Mouse (Mus musculus) heart, adult 10 weeks (tissue): ENCODE results near the gene Dnajc14. TPM values are rescaled to one million over a fixed set of nuclear protein-coding genes. Genes with fewer than 3 reads are reported as not detected.

Experiments
- polyA plus RNA-seq: library from polyadenylated mRNA; stranded (reverse); fragments of 350-450 nt; fragmentation: Illumina TruSeq; extraction: RNeasy Lipid Tissue Mini Kit (QIAGEN cat#74804); gene quantifications from one replicate; pipeline ENCODE4 v1.2.3, GENCODE M21; 2014; ENCODE audit warnings: low read depth, low replicate concordance

Gene Dnajc14
- polyA plus RNA-seq, result 30.3 TPM

DNA sequence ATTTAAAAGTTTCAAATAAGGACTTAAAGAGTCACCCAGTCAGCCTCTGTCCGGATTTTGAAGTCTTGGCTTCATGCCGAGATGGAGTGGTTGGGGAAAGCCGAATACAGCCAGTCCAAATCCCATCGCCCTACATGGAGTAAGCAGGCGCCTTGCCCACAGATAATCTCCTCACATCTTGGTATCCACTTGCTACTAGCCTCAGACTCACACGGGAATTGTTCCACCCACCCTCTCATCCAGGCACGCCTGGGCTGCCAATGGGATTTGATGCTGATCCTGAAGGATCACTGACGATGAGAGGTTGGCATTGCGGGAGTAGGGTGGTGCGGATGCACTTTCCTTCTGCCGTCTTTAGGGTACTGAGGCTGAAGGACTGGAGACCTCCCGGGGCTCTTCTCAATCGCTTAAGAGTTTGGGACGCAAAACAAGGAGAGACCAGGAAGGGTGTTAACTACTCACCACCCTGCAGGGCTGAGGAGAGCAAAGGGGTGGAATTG lies at the start of gene Dnajc14:
TSS of gene Dnajc14 (plus strand) at position 292 of the 500 bp plus-strand sequence.

GRCm38 (mm10) chr10:128790398-128791124 lies 13.3 kb upstream of the Dnajc14 start, which contains the start of gene Mmp19:
Mmp19 (plus strand) TSS chr10:128790910.

DNA sequence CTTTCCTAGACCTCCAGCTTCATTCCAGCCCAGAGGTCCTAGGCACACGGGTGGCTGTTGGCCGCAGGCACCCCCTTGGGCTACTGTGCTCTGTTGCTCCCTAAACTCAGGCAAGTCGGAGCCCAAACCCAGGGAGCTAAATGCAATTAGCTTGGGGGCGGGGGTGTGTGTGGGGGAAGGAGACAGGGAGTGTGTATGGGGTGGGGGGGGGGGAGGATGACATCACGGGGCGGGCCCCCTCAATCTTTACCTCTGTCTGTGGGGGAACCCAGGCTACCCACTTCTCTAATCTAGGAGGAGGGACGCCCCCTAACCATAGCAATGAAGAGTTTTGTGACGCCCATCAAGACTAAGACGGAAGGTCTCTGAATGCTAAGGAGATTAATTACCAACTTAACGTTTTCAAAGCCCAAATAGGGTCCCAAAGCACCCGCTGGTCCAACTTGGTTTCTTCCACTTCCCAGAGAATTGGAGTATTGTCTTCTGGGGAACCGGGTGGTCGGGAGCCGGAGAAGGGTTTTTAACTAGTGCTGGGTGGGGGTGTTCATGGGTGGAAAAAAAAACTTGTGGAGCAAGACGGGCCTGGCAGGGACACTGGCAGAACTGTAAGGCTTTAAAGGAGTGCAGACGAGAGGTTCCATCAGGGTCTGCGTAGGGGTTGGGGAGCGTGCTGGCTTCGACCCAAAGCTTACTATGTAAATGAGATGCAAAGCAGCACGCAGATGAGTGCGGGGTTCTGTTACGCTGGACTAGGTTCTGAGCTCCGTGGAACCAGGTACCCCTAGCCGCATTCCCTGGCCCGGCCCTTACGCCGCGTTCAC lies 619 bp downstream of the Dnajc14 start, which contains the start of gene Tmem198b:
TSS of gene Tmem198b (minus strand) at position 100 of the 821 bp plus-strand sequence.

GRCm38 (mm10) chr10:128817033-128817432 lies 13.2 kb downstream of the Dnajc14 start, which contains the start of gene Sarnp:
Sarnp (plus strand) TSS chr10:128817333.

DNA sequence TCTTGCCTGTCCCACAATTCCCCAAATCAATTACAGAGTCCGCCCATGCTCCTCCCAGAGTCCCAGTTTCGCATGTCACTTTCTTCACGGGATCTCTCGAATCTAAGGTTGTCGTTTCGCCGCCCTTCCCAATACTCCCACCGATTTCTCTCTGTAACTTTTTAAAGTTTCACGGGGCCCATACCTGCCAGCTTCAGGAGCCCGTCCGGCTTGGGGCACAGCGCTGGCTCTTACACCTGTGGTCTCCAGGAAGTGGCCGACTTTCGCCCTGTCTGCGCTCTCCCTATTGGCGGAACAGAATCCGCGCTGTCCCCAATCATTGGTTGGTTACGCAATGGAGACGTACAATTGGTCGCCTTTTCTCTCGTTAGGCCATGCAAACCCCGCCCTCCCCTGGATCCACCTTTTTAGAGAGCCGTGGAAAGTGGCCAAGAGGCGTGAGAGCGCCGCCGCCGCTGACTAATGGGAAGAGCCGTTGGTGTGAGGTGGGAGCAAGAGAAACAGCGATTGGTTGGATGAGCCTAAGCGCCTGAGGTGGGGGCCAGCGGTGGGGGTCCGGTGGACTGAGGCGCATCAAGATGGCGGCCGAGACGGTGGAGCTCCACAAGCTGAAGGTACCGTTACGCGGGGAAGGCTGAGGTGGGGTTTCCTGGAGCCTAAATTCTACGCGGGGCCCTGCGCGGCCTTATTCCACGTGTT lies 17.6 kb downstream of the Dnajc14 start, which contains the start of gene Ormdl2:
TSS of gene Ormdl2 (minus strand) at position 288 of the 699 bp plus-strand sequence.

Other genes starting within 250 kb of the Dnajc14 start
- 56.0 TPM for gene Pa2g4, start 238.1 kb upstream of the Dnajc14 start, polyA plus RNA-seq
- 7.1 TPM for gene Erbb3, start 214.4 kb upstream of the Dnajc14 start, polyA plus RNA-seq
- gene Rps26, start 177.3 kb upstream of the Dnajc14 start, polyA plus RNA-seq, result 328 TPM
- 0.37 TPM for gene Ikzf4, start 158.1 kb upstream of the Dnajc14 start, polyA plus RNA-seq
- gene Suox, start 130.0 kb upstream of the Dnajc14 start, polyA plus RNA-seq, result 27.1 TPM
- 82.2 TPM for gene Rab5b, start 107.8 kb upstream of the Dnajc14 start, polyA plus RNA-seq
- gene Pmel, start 99.9 kb upstream of the Dnajc14 start, polyA plus RNA-seq, result 0.26 TPM
- gene Cdk2, start 99.0 kb upstream of the Dnajc14 start, polyA plus RNA-seq, result 13.9 TPM
- gene Dgka, start 59.2 kb upstream of the Dnajc14 start, polyA plus RNA-seq, result 12.8 TPM
- 9.7 TPM for gene Pym1, start 56.2 kb upstream of the Dnajc14 start, polyA plus RNA-seq
- 1.7 TPM for gene Mmp19, start 13.2 kb upstream of the Dnajc14 start, polyA plus RNA-seq
- 9.2 TPM for gene Tmem198b, start 308 bp downstream of the Dnajc14 start, polyA plus RNA-seq
- 89.3 TPM for gene Sarnp, start 13.3 kb downstream of the Dnajc14 start, polyA plus RNA-seq
- 14.6 TPM for gene Ormdl2, start 17.6 kb downstream of the Dnajc14 start, polyA plus RNA-seq
- gene Gdf11, start 87.7 kb downstream of the Dnajc14 start, polyA plus RNA-seq, result 0.97 TPM
- 176 TPM for gene Cd63, start 96.9 kb downstream of the Dnajc14 start, polyA plus RNA-seq
- gene Rdh5, start 118.8 kb downstream of the Dnajc14 start, polyA plus RNA-seq, result 13.4 TPM
- 352 TPM for gene Bloc1s1, start 120.0 kb downstream of the Dnajc14 start, polyA plus RNA-seq
- 122 TPM for gene Itga7, start 129.8 kb downstream of the Dnajc14 start, polyA plus RNA-seq
- not detected for gene Mettl7b, start 156.9 kb downstream of the Dnajc14 start, polyA plus RNA-seq
- gene Olfr9, start 185.4 kb downstream of the Dnajc14 start, polyA plus RNA-seq, result not detected
- not detected for gene Olfr763, start 206.7 kb downstream of the Dnajc14 start, polyA plus RNA-seq
- gene Olfr764-ps1, start 235.8 kb downstream of the Dnajc14 start, polyA plus RNA-seq, result not detected
- gene Olfr765, start 245.9 kb downstream of the Dnajc14 start, polyA plus RNA-seq, result not detected